Mouse (Mus musculus): ENCODE results near the gene Map3k20. TPM values are rescaled to one million over a fixed set of nuclear protein-coding genes. Genes with fewer than 3 reads are reported as not detected.

Gene Map3k20
- polyA plus RNA-seq, 1 experiment from 2014 or later = 4.8 TPM

DNA sequence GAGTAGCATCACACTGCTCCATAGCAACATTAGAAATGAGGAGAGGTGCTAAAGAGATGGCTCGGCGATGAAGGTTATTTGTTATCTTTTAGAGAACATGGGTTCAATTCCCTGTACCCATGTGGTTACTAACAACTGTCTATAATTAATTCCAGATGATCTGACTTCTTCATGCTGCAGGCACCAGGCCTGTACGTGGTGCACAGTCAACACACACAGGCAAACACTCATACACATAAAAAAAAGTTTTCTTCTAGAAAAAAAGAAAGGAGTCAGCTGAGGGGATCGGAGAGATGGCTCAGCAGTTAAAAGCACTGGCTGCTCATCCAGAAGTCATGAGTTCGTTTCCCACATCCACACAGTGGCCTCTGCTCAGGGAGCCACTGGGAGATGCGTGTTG, 9.6 kb downstream of the Map3k20 start:
- Histone ChIP-seq H3K9ac (replicated peaks) (no peak overlapping the region), H3K27me3 (ENCODE audit: insufficient read depth, low read length) (no peaks in the 10 kb centered on the region), H3K27ac (ENCODE audit: low read depth) (no peak overlapping the region), H3K4me2 (ENCODE audit: low read depth, low read length) (no peak overlapping the region), H3K36me3 (replicated peaks; ENCODE audit: insufficient read depth, low read length) (peaks cover 11% of the 10 kb centered on the region), H3K9me3 (ENCODE audit: low read length) (no peaks in the 10 kb centered on the region), H3K4me1 (ENCODE audit: insufficient read depth) (peaks cover 5% of the 10 kb centered on the region; the same call in 1 of the 2 replicates), H3K4me3 (ENCODE audit: low read depth, low read length) (no peak overlapping the region)
- TF ChIP-seq EP300 (IDR thresholded peaks at IDR 0.05; ENCODE audit: low read depth) = no peak
- no peak for TF ChIP-seq CTCF (IDR thresholded peaks at IDR 0.05; ENCODE audit: low read depth)
- DNase-seq = no peak
- whole genome bisulfite sequencing (ENCODE audit: insufficient replicate concordance) = 84% methylated on average over 6 of the region's 6 CpGs
- no peak for ATAC-seq

GRCm38 (mm10) chr2:72296984-72297715, 11.7 kb downstream of the Map3k20 start:
- no peak for TF ChIP-seq CTCF (IDR thresholded peaks at IDR 0.05; ENCODE audit: low read depth)
- no peak for TF ChIP-seq EP300 (IDR thresholded peaks at IDR 0.05; ENCODE audit: low read depth)
- H3K27me3 ChIP-seq (ENCODE audit: insufficient read depth, low read length) = no peaks in the 10 kb centered on the region
- 80% methylated on average over 10 of the region's 10 CpGs for WGBS (ENCODE audit: insufficient replicate concordance)
- peaks cover 16% of the 10 kb centered on the region for H3K36me3 ChIP-seq (replicated peaks; ENCODE audit: insufficient read depth, low read length)
- ATAC-seq (no peak), DNase-seq (no peak)
- H3K4me1 ChIP-seq (ENCODE audit: insufficient read depth) = peaks cover 5% of the 10 kb centered on the region; the same call in 1 of the 2 replicates
- 0 out of 2 replicates have a peak overlapping the region, but pooled peaks have one; percentile 7 for H3K27ac ChIP-seq (ENCODE audit: low read depth)
- no peak overlapping the region for H3K4me2 ChIP-seq (ENCODE audit: low read depth, low read length)
- no peaks in the 10 kb centered on the region for H3K9me3 ChIP-seq (ENCODE audit: low read length)
- no peak overlapping the region for H3K4me3 ChIP-seq (ENCODE audit: low read depth, low read length)
- H3K9ac ChIP-seq (replicated peaks) = no peak overlapping the region

GRCm38 (mm10) chr2:72297716-72298082, 12.3 kb downstream of the Map3k20 start:
- Histone ChIP-seq H3K9ac (replicated peaks) (no peak overlapping the region), H3K27me3 (ENCODE audit: insufficient read depth, low read length) (no peaks in the 10 kb centered on the region), H3K27ac (ENCODE audit: low read depth) (0 out of 2 replicates have a peak overlapping the region, but pooled peaks have one; percentile 7), H3K9me3 (ENCODE audit: low read length) (no peaks in the 10 kb centered on the region), H3K4me1 (ENCODE audit: insufficient read depth) (peaks cover 5% of the 10 kb centered on the region; the same call in 1 of the 2 replicates), H3K4me2 (ENCODE audit: low read depth, low read length) (no peak overlapping the region), H3K36me3 (replicated peaks; ENCODE audit: insufficient read depth, low read length) (peaks cover 16% of the 10 kb centered on the region), H3K4me3 (ENCODE audit: low read depth, low read length) (no peak overlapping the region)
- no peak for TF ChIP-seq CTCF (IDR thresholded peaks at IDR 0.05; ENCODE audit: low read depth)
- no peak for TF ChIP-seq EP300 (IDR thresholded peaks at IDR 0.05; ENCODE audit: low read depth)
- no peak for DNase-seq
- no peak for ATAC-seq
- WGBS (ENCODE audit: insufficient replicate concordance) = 60% methylated on average over 10 of the region's 10 CpGs

GRCm38 (mm10) chr2:72298406-72298805, 13.0 kb downstream of the Map3k20 start:
- TF ChIP-seq CTCF (IDR thresholded peaks at IDR 0.05; ENCODE audit: low read depth) (peak; percentile 85), EP300 (IDR thresholded peaks at IDR 0.05; ENCODE audit: low read depth) (no peak)
- H3K27ac ChIP-seq (ENCODE audit: low read depth) = no peak overlapping the region
- no peak overlapping the region for H3K4me2 ChIP-seq (ENCODE audit: low read depth, low read length)
- H3K27me3 ChIP-seq (ENCODE audit: insufficient read depth, low read length) = no peaks in the 10 kb centered on the region
- H3K4me3 ChIP-seq (ENCODE audit: low read depth, low read length) = no peak overlapping the region
- peaks cover 16% of the 10 kb centered on the region for H3K36me3 ChIP-seq (replicated peaks; ENCODE audit: insufficient read depth, low read length)
- WGBS (ENCODE audit: insufficient replicate concordance) = 62% methylated on average over 4 of the region's 4 CpGs
- no peak for ATAC-seq
- no peak overlapping the region for H3K9ac ChIP-seq (replicated peaks)
- H3K9me3 ChIP-seq (ENCODE audit: low read length) = no peaks in the 10 kb centered on the region
- peaks cover 5% of the 10 kb centered on the region; the same call in 1 of the 2 replicates for H3K4me1 ChIP-seq (ENCODE audit: insufficient read depth)
- DNase-seq = no peak

- no peak overlapping the region for H3K9ac ChIP-seq (replicated peaks)
- WGBS (ENCODE audit: insufficient replicate concordance) = 65% methylated on average over 9 of the region's 9 CpGs
- DNase-seq = no peak
- H3K27ac ChIP-seq (ENCODE audit: low read depth) = no peak overlapping the region
- peaks cover 19% of the 10 kb centered on the region for H3K36me3 ChIP-seq (replicated peaks; ENCODE audit: insufficient read depth, low read length)
- no peaks in the 10 kb centered on the region for H3K9me3 ChIP-seq (ENCODE audit: low read length)
- H3K4me2 ChIP-seq (ENCODE audit: low read depth, low read length) = no peak overlapping the region
- no peaks in the 10 kb centered on the region for H3K27me3 ChIP-seq (ENCODE audit: insufficient read depth, low read length)
- TF ChIP-seq EP300 (IDR thresholded peaks at IDR 0.05; ENCODE audit: low read depth) (no peak), CTCF (IDR thresholded peaks at IDR 0.05; ENCODE audit: low read depth) (no peak)
- H3K4me1 ChIP-seq (ENCODE audit: insufficient read depth) = no peaks in the 10 kb centered on the region
- 0 out of 2 replicates have a peak, but pooled peaks have one; percentile 33 for ATAC-seq
- no peak overlapping the region for H3K4me3 ChIP-seq (ENCODE audit: low read depth, low read length)
Observed at GRCm38 (mm10) chr2:72301194-72301916, 15.9 kb downstream of the Map3k20 start.

DNA sequence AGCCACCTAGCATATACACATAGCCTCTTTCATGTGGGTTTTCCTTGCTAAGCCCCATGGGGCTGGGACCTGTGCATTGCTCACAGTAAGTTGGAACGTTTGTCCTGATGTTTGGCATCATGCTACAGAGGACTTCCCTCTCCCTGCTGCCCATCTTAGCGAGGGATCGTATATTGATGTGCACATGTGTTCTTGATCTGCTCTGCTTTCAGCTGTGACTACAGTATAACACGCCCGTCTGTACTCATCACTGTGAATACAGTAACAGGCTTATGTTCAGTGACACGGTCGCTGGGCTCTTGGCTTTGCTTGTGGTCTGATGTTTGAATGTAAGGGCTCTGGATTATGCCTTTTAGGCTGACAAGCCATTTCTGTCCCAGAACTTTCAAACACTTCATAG, 20.3 kb downstream of the Map3k20 start:
- 96% methylated on average over 7 of the region's 7 CpGs for WGBS (ENCODE audit: insufficient replicate concordance)
- Histone ChIP-seq H3K36me3 (replicated peaks; ENCODE audit: insufficient read depth, low read length) (peaks cover 10% of the 10 kb centered on the region), H3K4me3 (ENCODE audit: low read depth, low read length) (no peak overlapping the region), H3K27me3 (ENCODE audit: insufficient read depth, low read length) (no peaks in the 10 kb centered on the region), H3K9me3 (ENCODE audit: low read length) (no peaks in the 10 kb centered on the region), H3K9ac (replicated peaks) (no peak overlapping the region), H3K4me2 (ENCODE audit: low read depth, low read length) (no peak overlapping the region), H3K4me1 (ENCODE audit: insufficient read depth) (peaks cover 4% of the 10 kb centered on the region; the same call in 1 of the 2 replicates), H3K27ac (ENCODE audit: low read depth) (no peak overlapping the region)
- DNase-seq (no peak), ATAC-seq (no peak)
- no peak for TF ChIP-seq EP300 (IDR thresholded peaks at IDR 0.05; ENCODE audit: low read depth)
- TF ChIP-seq CTCF (IDR thresholded peaks at IDR 0.05; ENCODE audit: low read depth) = no peak

Data from liver, postnatal 0 days (tissue).